Mouse (Mus musculus): ENCODE results near the gene Sestd1.

DNA sequence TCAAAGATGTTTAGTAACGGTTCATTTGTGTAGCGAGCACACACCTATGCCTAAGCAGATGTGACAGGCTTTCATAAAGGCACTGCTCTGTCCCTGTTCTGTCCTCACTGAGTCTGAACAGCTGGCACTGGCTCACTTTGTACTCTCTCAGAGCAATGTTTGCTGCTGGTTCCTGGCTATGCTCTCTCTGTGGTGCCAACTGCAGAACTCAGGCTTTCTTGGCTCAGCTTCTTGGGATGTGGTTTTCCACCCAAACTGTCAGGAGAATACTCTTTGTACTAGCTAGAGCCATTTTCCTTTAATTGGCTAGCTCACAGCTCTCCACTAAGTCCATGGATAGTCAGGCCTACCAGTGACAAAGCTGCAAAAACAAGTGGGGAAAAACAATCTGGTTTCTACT, 59.4 kb downstream of the Sestd1 start:
- TF ChIP-seq GATA1 (IDR thresholded peaks at IDR 0.05; ENCODE audit: borderline replicate concordance, low read length): no peak
- no peak for TF ChIP-seq FLI1 (IDR thresholded peaks at IDR 0.05; ENCODE audit: low read length)
